Mouse (Mus musculus) hematopoietic stem cell, adult 5-6 weeks (primary cell): ENCODE measurements around the gene Pkn1. TPM values are rescaled to one million over a fixed set of nuclear protein-coding genes. Genes with fewer than 3 reads are reported as not detected.

Experiments used
- ATAC-seq, 2 experiments: fragments of 125-278 bp in 1 of 2; replicated peaks in 1 of 2; 2 replicates each; pipeline ENCODE4 v1.8.0; 2016 to 2017; ENCODE audit warnings: inconsistent platforms in 2 of 2, mild to moderate bottlenecking in 2 of 2, moderate number of reproducible peaks in 2 of 2, low read depth in 1 of 2, moderate TSS enrichment in 1 of 2; ENCODE audit not compliant: low FRiP score in 2 of 2, poor library complexity in 2 of 2, severe bottlenecking in 2 of 2, insufficient read depth in 1 of 2, low TSS enrichment in 1 of 2
- total RNA-seq: library from RNA; stranded (forward); fragments of 172-1452, 232-1000 nt; gene quantifications from 2 replicates; pipeline ENCODE4 v1.2.3, GENCODE M21; 2017

Pkn1 gene
- total RNA-seq, 1 experiment from 2014 or later: 67.6 TPM

- no peak for ATAC-seq
Measured at GRCm38 (mm10) chr8:83639649-83640048, 59.3 kb downstream of the Pkn1 start.

- ATAC-seq: no peak
Measured at GRCm38 (mm10) chr8:83638856-83639255, 60.1 kb downstream of the Pkn1 start.

- ATAC-seq: no peak
Measured at GRCm38 (mm10) chr8:83632083-83632707, 66.8 kb downstream of the Pkn1 start.

GRCm38 (mm10) chr8:83625676-83626299, 73.2 kb downstream of the Pkn1 start:
- peak in 1 of 2 experiments; percentile 46; a peak in 1 of 4 replicates for ATAC-seq

- no peak for ATAC-seq
Measured at GRCm38 (mm10) chr8:83624739-83625138, 74.2 kb downstream of the Pkn1 start.

GRCm38 (mm10) chr8:83623549-83623948, 75.4 kb downstream of the Pkn1 start:
- ATAC-seq: no peak

GRCm38 (mm10) chr8:83622389-83622989, 76.5 kb downstream of the Pkn1 start:
- ATAC-seq: peak; percentile 74 to 85

- ATAC-seq: no peak; a peak in 1 of 4 replicates
Measured at GRCm38 (mm10) chr8:83621691-83622388, 77.1 kb downstream of the Pkn1 start.

- ATAC-seq: no peak
Measured at GRCm38 (mm10) chr8:83619568-83620285, 79.3 kb downstream of the Pkn1 start.

GRCm38 (mm10) chr8:83618566-83618965, 80.4 kb downstream of the Pkn1 start:
- ATAC-seq: no peak

GRCm38 (mm10) chr8:83617111-83617510, 81.9 kb downstream of the Pkn1 start:
- ATAC-seq: no peak

- no peak for ATAC-seq
Measured at GRCm38 (mm10) chr8:83616625-83617024, 82.4 kb downstream of the Pkn1 start.

Other genes with a start within 250 kb of the Pkn1 start
- 65.2 and 86.4 TPM in 2 replicates for gene Scoc, start 240.8 kb downstream of the Pkn1 start, total RNA-seq
- not detected in 2 replicates for gene Olfr370, start 163.4 kb downstream of the Pkn1 start, total RNA-seq
- gene Ndufb7, start 132.5 kb downstream of the Pkn1 start, total RNA-seq: 103 and 142 TPM in 2 replicates
- 310 and 360 TPM in 2 replicates for gene Tecr, start 91.2 kb downstream of the Pkn1 start, total RNA-seq
- 68.1 and 73.6 TPM in 2 replicates for gene Dnajb1, start 91.0 kb downstream of the Pkn1 start, total RNA-seq
- 4.6 and 13.5 TPM in 2 replicates for gene Gipc1, start 46.5 kb downstream of the Pkn1 start, total RNA-seq
- gene Ptger1, start 32.5 kb downstream of the Pkn1 start, total RNA-seq: 0.79 and 0.94 TPM in 2 replicates
- 61.0 and 66.9 TPM in 2 replicates for gene Ddx39, start 16.0 kb upstream of the Pkn1 start, total RNA-seq
- 23.2 and 24.9 TPM in 2 replicates for gene Adgre5, start 42.1 kb upstream of the Pkn1 start, total RNA-seq
- 4.2 and 5.0 TPM in 2 replicates for gene Adgrl1, start 200.9 kb upstream of the Pkn1 start, total RNA-seq